Mouse (Mus musculus) kidney, postnatal 36 days (tissue): Measurements from ENCODE around the gene Taar1.

Source experiments
- DNase-seq, 2 experiments: peaks; one replicate each; pipeline ENCODE4 v3.0.0; 2021 to 2022; ENCODE audit warnings: mixed read lengths in 2 of 2

The Taar1 gene

DNA sequence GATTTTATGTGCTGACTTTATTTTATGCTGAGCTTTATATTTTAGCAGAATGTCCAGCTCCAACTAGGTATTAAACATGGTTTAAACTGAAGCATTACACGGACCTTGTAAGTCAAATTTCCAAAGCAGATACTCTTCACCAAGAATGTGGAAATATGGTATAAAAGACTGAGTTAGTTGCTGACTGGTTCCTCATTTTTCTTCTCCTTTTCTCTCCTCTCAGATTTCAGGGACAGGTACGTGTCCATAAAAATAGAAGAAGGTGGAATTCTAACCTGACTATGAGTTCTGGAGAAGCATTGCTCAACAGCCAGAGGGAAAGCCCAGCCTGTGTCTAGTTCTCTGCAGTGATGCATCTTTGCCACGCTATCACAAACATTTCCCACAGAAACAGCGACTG is at the start of gene Taar1:
Gene Taar1 (plus strand): TSS at position 301 of the 400 bp plus-strand sequence.
- no peak for DNase-seq

DNA sequence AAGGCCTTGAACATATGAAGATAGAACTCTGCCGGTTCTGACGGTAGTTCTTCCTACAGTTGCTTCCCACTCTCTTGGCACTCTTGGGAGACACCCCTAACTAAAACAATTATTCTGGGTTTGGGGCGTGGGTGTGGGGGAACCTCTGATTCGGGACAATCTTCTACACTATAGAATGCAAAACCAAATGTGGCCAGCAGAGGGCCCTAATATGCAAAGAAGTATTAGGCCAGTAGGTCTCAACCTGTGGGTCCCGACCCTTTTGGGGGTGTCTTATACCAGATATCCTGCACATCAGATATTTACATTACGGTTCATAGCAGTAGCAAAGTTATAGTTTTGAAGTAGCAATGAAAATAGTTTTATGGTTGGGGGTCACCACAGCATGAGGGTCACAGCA is 39.5 kb upstream of the Taar1 start:
- peak; percentile 46 to 78 for DNase-seq

DNA sequence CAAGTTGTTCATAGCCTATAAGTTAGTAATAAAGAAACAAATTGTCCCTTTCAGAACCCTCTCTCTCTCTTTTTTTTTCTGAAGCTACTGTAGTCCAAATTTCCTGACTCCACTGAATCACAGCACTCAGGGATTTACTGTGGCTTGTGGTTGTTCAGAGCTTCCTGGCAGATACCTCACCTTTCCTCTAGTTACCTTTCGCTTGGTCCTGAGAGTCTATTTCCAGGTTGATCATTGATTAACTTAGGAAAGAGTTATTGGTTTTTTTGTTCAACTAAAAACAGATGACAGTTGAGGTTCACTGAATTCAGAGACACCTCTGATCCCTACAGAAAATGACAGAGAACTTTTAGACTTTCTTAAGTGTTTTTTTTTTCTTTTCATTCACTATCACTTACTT is 35.2 kb upstream of the Taar1 start:
- peak in 1 of 2 experiments; percentile 51 for DNase-seq

DNA sequence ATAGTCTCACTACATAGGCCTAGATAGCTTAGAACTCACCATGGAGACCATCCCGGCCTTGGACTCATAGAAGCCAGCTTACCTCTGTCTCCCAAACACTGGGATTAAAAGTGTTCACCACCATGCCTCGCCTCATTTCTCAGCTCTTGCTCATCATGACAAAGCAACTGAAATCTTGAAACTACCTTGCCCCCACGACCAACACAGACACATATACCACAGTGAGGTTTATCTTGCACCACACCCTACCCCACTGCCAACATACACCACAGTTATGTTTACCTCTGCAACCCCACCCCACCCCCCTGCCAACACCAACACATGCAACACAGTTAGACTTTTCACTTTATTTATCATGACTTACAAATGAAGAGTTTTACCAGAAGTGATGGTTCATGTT is 34.1 kb upstream of the Taar1 start:
- no peak for DNase-seq

DNA sequence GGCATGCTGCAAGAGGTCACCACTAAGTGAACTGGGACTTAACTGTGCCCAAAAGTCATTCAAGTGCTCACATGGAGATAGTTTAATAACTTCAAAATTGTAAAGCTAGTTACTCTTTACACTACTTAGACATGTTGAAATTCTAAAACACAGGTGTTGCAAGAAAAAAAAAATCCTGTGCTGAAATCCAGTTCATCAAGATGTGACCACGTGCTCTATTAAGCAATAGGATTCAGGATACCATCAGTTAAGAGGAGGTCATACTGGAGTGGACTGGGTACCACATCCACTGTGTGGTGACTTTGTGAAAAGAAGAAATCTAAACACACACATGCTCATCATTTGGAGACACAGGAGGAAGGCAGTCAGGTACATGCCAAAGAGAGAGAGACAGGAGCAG is 27.2 kb upstream of the Taar1 start:
- DNase-seq: no peak

DNA sequence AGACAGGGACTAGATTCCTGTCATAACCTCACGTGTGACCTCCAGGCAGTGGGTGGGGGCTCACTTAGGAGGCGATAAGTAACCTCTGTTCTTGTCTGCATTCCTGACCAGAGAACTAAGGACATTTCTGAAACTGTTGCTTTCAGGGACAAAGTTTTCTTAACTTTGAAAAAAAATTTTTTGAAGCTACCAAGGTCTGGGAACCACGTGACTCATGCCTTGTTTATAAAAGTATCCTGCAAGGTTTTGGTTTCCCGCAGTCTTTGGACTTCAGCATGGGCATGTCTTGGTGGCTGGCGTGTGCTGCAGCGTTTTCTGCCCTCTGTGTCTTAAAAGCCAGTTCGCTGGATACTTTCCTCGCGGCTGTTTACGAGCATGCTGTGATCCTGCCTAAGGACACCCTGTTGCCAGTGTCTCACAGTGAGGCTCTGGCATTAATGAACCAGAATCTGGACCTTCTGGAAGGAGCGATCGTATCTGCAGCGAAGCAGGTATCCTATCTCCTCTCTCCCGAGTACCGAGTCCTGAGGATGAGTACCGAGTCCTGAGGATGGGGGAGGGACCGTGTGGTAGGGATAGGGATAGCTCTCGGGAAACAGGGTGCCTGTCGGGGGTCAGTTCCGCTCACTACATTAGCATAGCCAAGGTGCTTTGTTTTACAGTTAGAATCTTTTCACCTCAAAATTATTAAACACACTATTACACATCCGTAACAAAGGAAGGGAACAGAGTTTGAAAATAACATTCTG is 25.4 kb upstream of the Taar1 start, which contains the start of gene Vnn1:
Gene Vnn1 (plus strand): TSS at position 88 of the 749 bp plus-strand sequence.
- peak; percentile 67 to 78 for DNase-seq

DNA sequence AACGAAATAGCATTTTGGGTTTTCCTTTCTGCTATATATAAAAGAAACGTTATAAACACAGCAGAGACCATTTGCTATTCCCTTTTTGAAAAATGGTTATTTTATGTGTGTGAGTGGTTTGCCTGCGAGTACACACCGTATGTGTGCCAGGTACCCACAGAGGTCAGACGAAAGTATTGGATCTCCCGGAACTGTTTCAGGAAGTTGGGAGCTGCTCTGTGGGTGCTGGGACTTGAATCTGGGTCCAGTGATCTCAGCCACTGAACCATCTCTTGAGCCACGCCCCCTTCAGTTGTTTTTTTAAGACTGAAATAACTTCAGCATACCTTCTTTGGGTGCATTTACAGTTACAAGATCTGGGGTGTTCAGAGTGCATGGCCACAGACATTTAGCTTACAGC is 24.8 kb upstream of the Taar1 start:
- peak; percentile 49 to 58 for DNase-seq

DNA sequence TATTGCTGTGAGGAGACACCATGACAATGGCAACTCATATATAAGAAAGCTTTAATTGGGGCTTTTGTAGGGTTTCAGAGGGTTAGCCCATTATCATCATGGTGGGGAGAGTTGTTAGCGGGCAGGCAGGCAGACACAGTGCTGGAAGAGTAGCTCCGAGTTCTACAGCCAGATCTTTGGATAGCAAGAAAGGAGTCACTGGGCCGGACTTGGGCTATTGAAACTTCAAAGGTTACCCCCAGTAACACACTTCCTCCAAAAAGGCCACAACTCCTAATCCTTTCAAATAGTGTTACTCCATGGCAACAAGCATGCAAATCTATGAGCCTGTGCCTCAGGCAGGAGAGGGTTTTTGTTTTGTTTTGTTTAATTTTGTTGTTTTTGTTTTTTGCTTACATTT is 19.0 kb upstream of the Taar1 start:
- DNase-seq: no peak

DNA sequence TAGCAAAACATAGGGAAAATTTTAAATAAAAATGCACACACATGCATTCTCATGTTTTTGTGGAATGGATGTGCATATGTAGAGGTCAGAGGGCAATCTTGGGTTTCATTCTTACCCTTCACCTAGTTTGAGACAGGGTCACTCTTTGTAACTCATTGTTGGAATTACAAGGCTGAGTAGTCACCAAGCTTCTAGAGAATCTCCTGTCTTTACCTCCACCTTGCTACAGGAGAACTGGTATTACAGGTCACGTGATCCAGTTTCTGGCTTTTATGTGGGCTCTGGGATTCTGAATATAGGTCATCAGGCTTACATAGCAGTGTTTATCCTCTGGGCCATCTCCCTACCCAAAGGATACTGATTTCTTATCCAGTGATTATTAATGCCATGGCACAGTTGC is 14.5 kb upstream of the Taar1 start:
- peak in 1 of 2 experiments; percentile 56 for DNase-seq

GRCm38 (mm10) chr10:23922468-23922867 is 2.3 kb downstream of the Taar1 start:
- peak in 1 of 2 experiments; percentile 6 for DNase-seq

- no peak for DNase-seq
Observed at GRCm38 (mm10) chr10:23923941-23924340, 3.8 kb downstream of the Taar1 start.

GRCm38 (mm10) chr10:23937613-23938012 is 17.5 kb downstream of the Taar1 start:
- no peak for DNase-seq

DNA sequence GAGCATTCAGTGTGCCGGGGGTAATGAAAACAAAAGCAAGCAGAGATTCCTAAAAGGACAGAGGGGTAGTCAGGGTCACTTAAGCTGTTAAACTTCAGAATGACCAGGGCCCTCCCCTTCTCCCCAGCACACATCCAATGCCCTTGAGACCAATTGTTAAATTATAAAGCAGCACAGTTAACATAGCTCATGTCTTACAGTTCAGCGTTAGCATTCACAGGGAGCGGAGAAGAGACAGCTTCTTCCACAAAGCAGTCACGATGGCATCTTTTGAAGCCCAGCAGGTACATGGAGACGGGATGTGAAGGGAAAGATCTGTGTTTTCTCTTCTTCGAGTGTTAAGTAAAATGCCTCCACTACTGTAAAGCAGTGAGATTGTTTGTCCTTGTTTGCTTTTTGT is 18.2 kb downstream of the Taar1 start, which contains the start of gene Taar2:
Gene Taar2 (plus strand): TSS at position 261 of the 400 bp plus-strand sequence.
- DNase-seq: no peak

GRCm38 (mm10) chr10:23942465-23942864 is 22.3 kb downstream of the Taar1 start:
- DNase-seq: peak in 1 of 2 experiments; percentile 42

DNA sequence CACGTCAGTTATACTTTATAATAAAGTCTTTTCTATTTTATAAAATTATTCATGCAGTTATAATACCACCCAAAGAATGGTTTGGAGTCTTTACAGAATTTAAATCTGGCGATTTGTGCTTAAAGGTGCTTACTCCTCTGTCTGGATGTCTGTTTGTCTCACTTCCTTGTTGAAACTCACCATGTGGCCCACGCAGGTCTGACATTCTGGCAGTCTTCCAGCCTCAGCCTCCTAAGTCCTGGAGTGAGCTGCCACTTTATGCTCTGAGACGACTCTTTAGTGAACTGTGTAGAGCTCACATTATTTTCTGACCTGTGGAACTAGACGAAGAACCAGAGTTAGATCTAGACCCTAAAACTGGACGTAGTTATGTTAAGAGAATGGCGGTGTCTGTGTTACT is 27.9 kb downstream of the Taar1 start:
- DNase-seq: peak in 1 of 2 experiments; percentile 6

- no peak for DNase-seq
Observed at GRCm38 (mm10) chr10:23949508-23950005, 29.4 kb downstream of the Taar1 start, which contains the start of gene Taar3. Taar3 (plus strand) TSS chr10:23949558.

GRCm38 (mm10) chr10:23951714-23952113 is 31.6 kb downstream of the Taar1 start:
- no peak for DNase-seq

GRCm38 (mm10) chr10:23959071-23959470 is 38.9 kb downstream of the Taar1 start:
- DNase-seq: peak; percentile 63 to 72

DNA sequence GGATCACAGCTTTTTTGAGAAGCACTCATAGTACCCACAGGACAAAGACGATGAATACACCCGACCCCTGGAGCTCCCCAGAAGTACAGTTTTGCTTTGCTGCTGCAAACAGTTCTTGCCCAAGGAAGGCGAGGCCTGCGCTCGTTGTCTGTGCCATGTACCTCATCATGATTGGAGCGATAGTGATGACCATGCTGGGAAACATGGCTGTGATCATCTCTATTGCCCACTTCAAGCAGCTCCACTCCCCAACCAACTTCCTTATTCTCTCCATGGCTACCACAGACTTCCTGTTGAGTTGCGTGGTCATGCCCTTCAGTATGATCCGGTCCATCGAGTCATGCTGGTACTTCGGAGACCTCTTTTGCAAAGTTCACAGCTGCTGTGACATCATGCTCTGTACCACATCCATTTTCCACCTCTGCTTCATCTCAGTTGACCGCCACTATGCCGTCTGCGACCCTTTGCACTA is 40.3 kb downstream of the Taar1 start, which contains the start of gene Taar4:
Gene Taar4 (plus strand): TSS at position 51 of the 472 bp plus-strand sequence.
- DNase-seq: no peak

DNA sequence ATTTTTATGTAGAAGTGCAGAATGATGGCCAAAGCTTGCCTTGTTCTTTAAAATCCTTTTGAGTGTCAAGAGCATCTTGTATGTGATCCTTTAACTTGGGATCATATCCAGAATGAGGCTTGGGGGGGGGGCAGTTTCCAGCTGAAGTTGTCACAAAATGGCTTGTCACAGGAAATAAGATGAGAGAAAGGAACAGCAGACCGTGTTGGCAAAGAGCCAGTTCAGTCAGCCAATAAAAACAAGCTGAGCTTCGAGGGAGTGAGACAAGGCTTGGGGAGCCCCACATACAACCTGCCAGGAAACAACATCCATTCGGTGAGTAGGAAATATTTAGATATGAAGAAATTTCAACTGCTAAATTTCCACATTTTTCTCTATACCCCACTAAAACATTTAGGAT is 43.3 kb downstream of the Taar1 start:
- peak in 1 of 2 experiments; percentile 7 for DNase-seq

DNA sequence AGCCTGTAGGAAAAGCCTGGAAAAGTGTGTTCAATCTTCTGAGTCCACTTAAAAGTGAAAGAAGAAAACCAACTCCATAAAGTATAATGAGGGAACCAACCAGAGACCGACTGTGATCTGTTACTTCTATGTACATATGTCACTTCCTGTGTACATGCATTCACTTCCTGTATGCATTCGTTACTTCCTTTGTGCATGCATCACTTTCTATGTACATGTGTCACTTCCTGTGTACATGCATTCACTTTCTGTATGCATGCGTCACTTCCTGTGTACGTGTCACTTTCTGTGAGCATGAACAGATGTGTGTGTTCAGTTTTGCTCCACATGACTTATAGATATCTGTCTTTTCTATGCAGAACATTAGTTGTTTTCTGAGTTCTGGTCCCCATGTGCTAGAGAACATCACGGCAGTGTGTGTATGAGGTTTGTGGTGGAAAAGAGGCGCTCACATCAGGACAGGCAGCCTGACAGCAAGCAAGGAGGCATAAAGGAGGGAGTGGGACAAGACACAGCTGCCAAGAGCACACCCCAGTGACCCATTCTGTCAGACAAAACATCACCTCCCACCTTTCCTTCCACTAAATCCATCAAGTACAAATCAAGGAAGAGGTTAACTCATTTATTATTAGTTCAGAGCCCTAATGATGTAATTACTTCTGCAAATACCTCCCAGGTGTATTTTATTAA is 44.9 kb downstream of the Taar1 start:
- DNase-seq: no peak

GRCm38 (mm10) chr10:23970656-23971165 is 50.6 kb downstream of the Taar1 start, which contains the start of gene Taar5:
Taar5 (plus strand) TSS chr10:23970706.
- no peak for DNase-seq
